Mouse (Mus musculus) forebrain, embryonic 14.5 days (tissue): Measurements from ENCODE around the gene Kcnd3. TPM values are rescaled to one million over a fixed set of nuclear protein-coding genes. Genes with fewer than 3 reads are reported as not detected.

Source experiments
- ATAC-seq: fragments of 200-750 bp; cut with Nextera tagmentation; 2 replicates; pipeline ENCODE4 v1.8.0; 2017; ENCODE audit warnings: mild to moderate bottlenecking, moderate library complexity
- DNase-seq: peaks from one replicate; pipeline ENCODE4 v3.0.0-alpha.2; 2015; ENCODE audit warnings: low spot score
- H3K27ac ChIP-seq: fragments of 300-500 bp; sonication (generic); 2 replicates; pipeline ENCODE4 v1.5.1; 2014; ENCODE audit warnings: low read depth, mild to moderate bottlenecking, control low read depth, low read length, moderate library complexity
- H3K27me3 ChIP-seq: fragments of 300-500 bp; sonication (generic); replicated peaks from 2 replicates; pipeline ENCODE4 v1.6.1; 2014; ENCODE audit warnings: low read length, control low read depth, mixed read lengths; ENCODE audit not compliant: control insufficient read depth, insufficient read depth
- H3K36me3 ChIP-seq: fragments of 300-500 bp; sonication (generic); 2 replicates; pipeline ENCODE4 v1.6.1; 2014; ENCODE audit warnings: low read length, control low read depth; ENCODE audit not compliant: control insufficient read depth, insufficient read depth
- H3K4me1 ChIP-seq: fragments of 300-500 bp; sonication (generic); 2 replicates; pipeline ENCODE4 v1.6.1; 2014; ENCODE audit warnings: antibody characterized with exemption, low read length, control low read depth; ENCODE audit not compliant: control insufficient read depth, insufficient read depth
- H3K4me2 ChIP-seq: fragments of 300-500 bp; sonication (generic); 2 replicates; pipeline ENCODE4 v1.6.1; 2014; ENCODE audit warnings: mild to moderate bottlenecking, control low read depth, low read length
- H3K4me3 ChIP-seq: fragments of 300-500 bp; sonication (generic); 2 replicates; pipeline ENCODE4 v1.5.1; 2014; ENCODE audit warnings: low read depth, low read length, control low read depth
- H3K9ac ChIP-seq: fragments of 300-500 bp; sonication (generic); 2 replicates; pipeline ENCODE4 v1.6.1; 2014; ENCODE audit warnings: mild to moderate bottlenecking, low read length, control low read depth, moderate library complexity
- H3K9me3 ChIP-seq: fragments of 300-500 bp; sonication (generic); replicated peaks from 2 replicates; pipeline ENCODE4 v1.6.1; 2016; ENCODE audit warnings: low read length, control low read depth, mixed read lengths; ENCODE audit not compliant: control insufficient read depth
- WGBS: fragments of 180-500 bp; shearing (Covaris S2); extraction: QIAGEN DNeasy Blood & Tissue Kit; methylation state at CpG from one replicate; pipeline ENCODE4 v1.1.7; 2014; 5-methylcytosine and 5-hydroxymethylcytosine counted together
- polyA plus RNA-seq: library from polyadenylated mRNA; unstranded; fragments of >200 nt; fragmentation: Nextera tagmentation; extraction: Ambion mirVana; gene quantifications from 2 replicates; pipeline ENCODE4 v1.2.1, GENCODE M21; 2014

Kcnd3 gene
- polyA plus RNA-seq, 1 experiment from 2014 or later: 6.3 TPM

DNA sequence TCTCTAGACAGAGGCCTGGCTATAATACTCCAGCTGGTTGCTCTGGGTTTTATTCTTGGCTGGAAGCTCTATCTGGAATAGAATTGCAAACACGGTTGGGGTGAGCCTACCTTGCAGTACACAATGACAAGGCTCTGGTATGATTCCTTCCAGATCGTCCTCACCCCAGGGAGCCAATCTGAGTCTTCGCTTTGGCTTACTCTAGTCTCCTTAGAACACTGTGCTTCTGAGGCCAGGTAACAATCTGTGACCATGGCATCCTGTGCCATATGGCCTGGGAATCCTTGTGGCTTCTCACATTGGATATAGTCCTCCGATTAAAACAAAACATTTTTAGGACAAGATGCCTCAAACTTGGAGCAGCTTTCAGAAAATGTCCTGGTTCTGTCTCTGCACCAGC, 40.4 kb upstream of the Kcnd3 start:
- WGBS: 80% methylated on average over 4 of the region's 4 CpGs
- Histone ChIP-seq H3K4me2 (no peak overlapping the region), H3K9me3 (no peaks in the 10 kb centered on the region), H3K27ac (no peak overlapping the region), H3K27me3 (no peaks in the 10 kb centered on the region), H3K4me3 (no peak overlapping the region), H3K36me3 (no peaks in the 10 kb centered on the region), H3K4me1 (peaks cover 16% of the 10 kb centered on the region), H3K9ac (no peak overlapping the region)
- DNase-seq (no peak), ATAC-seq (no peak)

DNA sequence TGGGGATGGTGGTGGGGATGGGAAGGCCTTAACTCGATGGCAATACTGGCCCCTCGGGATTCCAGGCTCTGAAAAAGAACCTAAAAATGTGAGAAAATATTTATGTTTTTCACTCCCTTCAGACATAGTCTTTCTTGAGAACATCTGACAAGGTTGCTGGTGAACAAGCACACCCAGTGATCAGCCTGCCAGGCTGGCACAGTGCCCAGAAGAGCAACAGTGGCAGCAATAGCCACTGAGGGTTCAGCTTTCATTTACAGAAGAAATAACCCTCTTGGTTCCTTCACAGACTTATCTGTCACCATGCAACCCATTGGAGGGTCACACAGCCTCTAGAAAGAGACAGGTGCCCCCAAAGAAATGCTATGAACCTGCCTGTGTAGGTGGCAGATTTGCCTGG, 39.9 kb upstream of the Kcnd3 start:
- WGBS: 85% methylated on average over 2 of the region's 2 CpGs
- DNase-seq: peak; percentile 43

DNA sequence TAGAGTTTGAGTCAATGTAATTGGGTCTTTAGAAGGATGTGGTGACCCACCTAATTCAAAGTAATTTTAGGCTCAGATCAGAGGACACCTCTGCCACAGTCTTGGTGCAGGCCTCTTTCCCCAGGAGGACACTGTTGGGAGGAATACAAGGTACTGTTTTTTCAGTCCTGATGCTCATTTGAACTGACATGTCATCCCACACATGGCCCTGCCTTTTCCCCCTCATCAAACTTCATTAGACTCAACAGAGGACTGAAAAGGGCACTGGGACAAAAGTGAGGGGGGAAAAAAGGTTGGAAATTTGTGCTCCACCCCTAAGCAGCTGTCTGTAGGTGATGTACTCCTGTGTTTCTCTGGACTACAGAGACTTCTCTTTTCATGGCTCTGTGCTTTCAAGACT, 39.4 kb upstream of the Kcnd3 start:
- no peaks in the 10 kb centered on the region for H3K36me3 ChIP-seq
- no peak for ATAC-seq
- H3K27ac ChIP-seq: no peak overlapping the region
- DNase-seq: no peak
- H3K4me2 ChIP-seq: no peak overlapping the region
- no peak overlapping the region for H3K9ac ChIP-seq
- no peaks in the 10 kb centered on the region for H3K27me3 ChIP-seq
- H3K9me3 ChIP-seq: no peaks in the 10 kb centered on the region
- H3K4me3 ChIP-seq: no peak overlapping the region
- H3K4me1 ChIP-seq: peaks cover 13% of the 10 kb centered on the region

More for the DNA sequence above, 39.9 kb upstream of the Kcnd3 start:
- Histone ChIP-seq H3K27me3 (no peaks in the 10 kb centered on the region), H3K36me3 (no peaks in the 10 kb centered on the region), H3K4me3 (no peak overlapping the region), H3K4me2 (no peak overlapping the region), H3K9ac (no peak overlapping the region), H3K27ac (no peak overlapping the region), H3K9me3 (no peaks in the 10 kb centered on the region), H3K4me1 (peaks cover 16% of the 10 kb centered on the region)
- ATAC-seq: no peak

DNA sequence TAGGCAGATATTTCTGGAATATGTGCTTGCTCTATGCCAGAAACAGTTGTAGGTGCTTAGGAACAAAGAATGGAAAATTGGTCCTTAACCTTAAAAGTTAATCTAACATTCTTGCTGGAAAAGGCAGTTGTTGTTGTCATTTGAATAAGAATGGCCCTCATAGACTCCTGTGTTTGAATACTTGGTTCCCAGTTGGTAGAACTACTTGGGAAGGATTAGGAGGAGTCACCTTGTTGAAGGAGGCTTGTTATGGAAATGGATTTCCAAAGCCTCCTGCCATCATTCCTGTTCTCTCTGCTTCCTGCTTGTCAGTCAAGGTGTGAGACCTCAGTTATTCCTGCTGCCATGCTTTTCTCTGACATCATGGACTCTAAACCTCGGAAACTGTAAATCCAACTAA, 33.7 kb upstream of the Kcnd3 start:
- 0 out of 2 replicates have a peak, but pooled peaks cover 3% of the 10 kb centered on the region for H3K9me3 ChIP-seq
- no peak overlapping the region for H3K4me3 ChIP-seq
- no peak overlapping the region for H3K27ac ChIP-seq
- 77% methylated on average over 1 of the region's 1 CpGs for WGBS
- ATAC-seq (no peak), DNase-seq (no peak)
- no peaks in the 10 kb centered on the region for H3K4me1 ChIP-seq
- H3K27me3 ChIP-seq: no peaks in the 10 kb centered on the region
- H3K4me2 ChIP-seq: no peak overlapping the region
- no peak overlapping the region for H3K9ac ChIP-seq
- H3K36me3 ChIP-seq: no peaks in the 10 kb centered on the region

DNA sequence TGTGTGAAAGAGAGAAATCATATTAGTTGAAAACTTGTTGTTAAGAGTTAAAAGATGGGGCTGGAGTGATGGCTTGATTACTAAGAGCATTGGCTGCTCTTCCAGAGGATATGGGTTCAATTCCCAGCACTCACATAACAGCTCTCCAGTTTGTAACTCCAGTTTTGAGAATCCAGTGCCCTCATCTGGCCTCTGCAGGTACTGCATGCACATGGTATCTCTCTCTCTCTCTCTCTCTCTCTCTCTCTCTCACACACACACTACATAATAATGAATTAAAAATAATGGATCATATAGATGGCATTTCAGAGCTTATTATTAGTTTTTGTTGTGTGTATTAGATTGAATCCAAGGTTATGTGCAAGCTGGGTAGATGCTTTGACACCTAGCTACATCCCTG, 29.7 kb upstream of the Kcnd3 start:
- Histone ChIP-seq H3K27me3 (no peaks in the 10 kb centered on the region), H3K36me3 (no peaks in the 10 kb centered on the region), H3K4me1 (no peaks in the 10 kb centered on the region), H3K4me2 (no peak overlapping the region), H3K9me3 (0 out of 2 replicates have a peak, but pooled peaks cover 3% of the 10 kb centered on the region), H3K27ac (no peak overlapping the region), H3K9ac (no peak overlapping the region), H3K4me3 (no peak overlapping the region)
- ATAC-seq (no peak), DNase-seq (no peak)

DNA sequence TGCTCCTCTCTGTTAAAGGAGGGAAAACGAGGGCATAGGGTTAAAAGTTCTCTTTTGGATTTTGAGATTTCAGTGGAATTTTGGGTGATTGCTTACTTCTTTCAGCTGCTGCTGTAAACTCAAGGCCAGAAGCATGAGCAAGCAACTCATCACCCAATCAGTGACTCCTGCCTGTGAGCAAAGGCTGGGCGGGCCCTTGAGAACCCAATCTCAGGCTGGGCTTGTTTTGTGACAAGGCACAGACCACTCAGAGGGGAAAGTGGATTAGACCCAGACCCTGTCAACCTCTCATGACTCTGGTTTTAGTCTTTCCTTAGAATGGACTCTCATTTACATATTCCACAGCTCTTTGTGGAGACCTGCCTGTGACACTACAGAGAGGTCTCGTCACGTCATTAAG, 28.7 kb upstream of the Kcnd3 start:
- WGBS: 74% methylated on average over 4 of the region's 4 CpGs
- H3K9ac ChIP-seq: no peak overlapping the region
- H3K4me2 ChIP-seq: no peak overlapping the region
- ATAC-seq: no peak
- H3K27me3 ChIP-seq: no peaks in the 10 kb centered on the region
- H3K4me1 ChIP-seq: no peaks in the 10 kb centered on the region
- 0 out of 2 replicates have a peak, but pooled peaks cover 3% of the 10 kb centered on the region for H3K9me3 ChIP-seq
- no peaks in the 10 kb centered on the region for H3K36me3 ChIP-seq
- no peak overlapping the region for H3K4me3 ChIP-seq
- no peak overlapping the region for H3K27ac ChIP-seq
- no peak for DNase-seq

DNA sequence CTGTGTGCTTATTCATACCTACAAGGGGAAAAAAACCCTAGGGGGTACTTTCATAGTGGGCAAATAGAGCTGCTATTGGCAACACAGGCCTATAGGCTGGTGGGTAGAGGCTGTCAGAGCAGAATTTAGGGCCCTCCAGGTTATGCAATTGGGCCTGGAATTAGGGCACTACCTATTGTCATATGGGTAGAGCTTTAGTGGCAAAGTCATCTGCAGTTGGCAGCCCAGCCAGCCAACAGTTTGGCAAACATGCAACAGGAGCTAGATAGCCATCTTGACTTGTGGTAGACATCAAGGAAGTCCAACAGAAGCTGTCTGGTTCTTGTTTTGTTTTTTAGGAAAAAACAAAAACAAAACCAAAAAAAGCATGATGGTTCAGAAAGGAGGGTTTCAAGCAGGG, 23.5 kb upstream of the Kcnd3 start:
- H3K9ac ChIP-seq: no peak overlapping the region
- no peak overlapping the region for H3K27ac ChIP-seq
- no peaks in the 10 kb centered on the region for H3K27me3 ChIP-seq
- no peak for DNase-seq
- no peak for ATAC-seq
- H3K4me2 ChIP-seq: no peak overlapping the region
- H3K9me3 ChIP-seq: no peaks in the 10 kb centered on the region
- H3K4me3 ChIP-seq: no peak overlapping the region
- H3K4me1 ChIP-seq: no peaks in the 10 kb centered on the region
- H3K36me3 ChIP-seq: no peaks in the 10 kb centered on the region

DNA sequence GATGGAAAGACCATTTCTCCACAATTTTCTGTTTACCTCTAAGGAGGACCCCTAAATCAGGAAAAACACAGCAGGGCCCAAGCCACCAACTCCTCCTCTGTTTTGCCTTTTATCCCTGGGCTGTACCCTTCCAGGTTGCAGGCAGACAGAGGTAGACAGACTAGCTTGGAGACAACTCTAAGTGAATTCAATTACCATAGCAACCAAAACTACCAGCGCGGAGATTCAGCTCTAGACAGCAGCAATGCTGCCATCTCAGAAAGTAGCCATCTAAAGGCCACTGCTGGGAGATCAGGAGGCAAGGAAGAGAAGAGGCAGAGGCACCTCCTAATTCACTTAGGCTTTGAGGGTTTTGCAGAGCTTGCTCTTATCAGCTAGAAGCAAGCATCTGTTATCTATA, 15.7 kb upstream of the Kcnd3 start:
- ATAC-seq: no peak
- 42% methylated on average over 2 of the region's 2 CpGs for WGBS
- DNase-seq: peak; percentile 27

DNA sequence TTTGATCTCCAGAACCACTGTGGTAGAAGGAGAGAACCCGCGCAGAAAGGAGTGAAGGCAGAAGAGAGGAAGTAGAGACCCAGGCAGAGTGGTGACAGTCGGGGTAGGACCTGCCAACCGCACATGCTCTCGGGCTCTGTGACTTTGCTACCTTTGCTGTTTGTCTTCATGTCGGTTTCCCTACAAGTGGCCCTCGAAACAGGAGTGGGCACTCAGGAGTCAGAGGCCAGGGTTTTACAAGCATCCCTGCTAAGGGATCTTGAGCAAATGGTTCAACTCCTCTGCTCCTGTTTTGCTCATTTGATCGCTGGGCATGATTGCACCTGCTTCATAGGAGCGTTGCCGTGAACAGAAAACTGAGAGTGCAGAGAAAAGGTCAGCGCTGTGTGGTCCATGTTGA, 15.2 kb upstream of the Kcnd3 start:
- no peak for DNase-seq

More for the DNA sequence above, 15.7 kb upstream of the Kcnd3 start:
- Histone ChIP-seq H3K27me3 (no peaks in the 10 kb centered on the region), H3K4me1 (no peaks in the 10 kb centered on the region), H3K9me3 (no peaks in the 10 kb centered on the region), H3K4me3 (no peak overlapping the region), H3K36me3 (no peaks in the 10 kb centered on the region), H3K27ac (no peak overlapping the region), H3K9ac (no peak overlapping the region), H3K4me2 (no peak overlapping the region)

More for the DNA sequence above, 15.2 kb upstream of the Kcnd3 start:
- H3K9me3 ChIP-seq: no peaks in the 10 kb centered on the region
- no peak overlapping the region for H3K4me2 ChIP-seq
- H3K36me3 ChIP-seq: no peaks in the 10 kb centered on the region
- H3K4me1 ChIP-seq: no peaks in the 10 kb centered on the region
- WGBS: 94% methylated on average over 11 of the region's 11 CpGs
- no peak overlapping the region for H3K27ac ChIP-seq
- no peak overlapping the region for H3K4me3 ChIP-seq
- no peaks in the 10 kb centered on the region for H3K27me3 ChIP-seq
- ATAC-seq: no peak
- no peak overlapping the region for H3K9ac ChIP-seq
